Mouse (Mus musculus): ENCODE data around the gene Tenm2.
A peak's percentile ranks its signal among the peaks of the same experiment; 100 is the strongest.

Gene Tenm2

GRCm38 (mm10) chr11:36557316-36557715 is 678.4 kb downstream of the Tenm2 start:
- DNase-seq, result no peak

DNA sequence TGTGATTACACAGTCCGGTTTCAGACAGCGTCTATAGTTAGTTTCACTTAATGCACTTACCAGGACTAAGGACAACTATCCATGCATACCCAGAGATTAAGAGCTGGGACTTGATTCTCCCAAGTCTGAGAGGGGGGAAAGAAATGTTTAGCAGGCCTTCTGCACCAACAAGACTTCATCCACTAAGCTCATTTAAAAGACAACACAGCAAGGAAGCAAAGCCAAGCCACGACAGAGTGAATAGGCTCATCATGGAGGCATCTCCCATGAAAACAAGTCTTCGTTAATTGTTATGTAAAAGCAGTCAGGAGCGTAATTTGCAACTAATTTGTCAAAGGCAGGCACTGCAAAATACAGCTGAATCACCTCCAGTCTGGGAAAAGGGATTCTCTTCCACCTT is 682.5 kb downstream of the Tenm2 start:
- DNase-seq, result no peak

DNA sequence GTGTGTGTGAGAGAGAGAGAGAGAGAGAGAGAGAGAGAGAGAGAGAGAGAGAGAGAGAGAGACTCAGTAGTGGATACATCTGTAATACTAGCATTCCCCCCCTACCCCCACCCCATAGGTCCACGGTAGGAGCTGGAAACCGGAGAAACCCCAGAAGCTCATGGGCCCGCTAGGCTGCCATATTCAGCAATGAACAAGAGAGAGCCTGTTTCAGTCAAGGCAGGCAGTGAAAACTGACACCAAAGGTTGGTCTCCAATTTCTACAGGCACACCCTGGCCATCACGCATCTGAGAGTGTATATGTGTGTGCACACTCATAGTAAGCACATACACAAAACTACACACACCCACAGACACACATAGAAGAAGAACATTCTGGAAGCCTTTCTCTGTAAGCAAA is 685.1 kb downstream of the Tenm2 start:
- no peak for DNase-seq

- DNase-seq, result no peak
Observed at GRCm38 (mm10) chr11:36549398-36550139, 686.2 kb downstream of the Tenm2 start.

DNA sequence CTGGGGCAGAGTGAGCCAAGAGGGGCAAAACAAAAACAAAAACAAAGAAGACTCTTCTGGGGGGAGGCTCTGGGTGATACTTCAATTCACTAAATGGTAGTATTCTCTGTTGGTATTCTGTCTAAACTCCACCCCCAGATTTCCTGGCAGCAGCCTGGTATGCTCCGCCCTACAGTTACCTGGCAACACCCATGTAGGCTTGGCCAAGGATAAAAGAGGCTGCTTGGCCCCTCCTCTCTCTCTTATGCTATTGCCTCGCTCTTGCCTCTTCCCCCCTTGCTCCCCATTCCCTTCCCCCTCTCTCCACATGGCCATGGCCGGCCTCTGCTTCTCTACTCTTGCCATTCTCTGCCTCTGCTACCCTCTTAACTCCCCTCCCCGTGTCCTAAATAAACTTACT is 687.6 kb downstream of the Tenm2 start:
- no peak for DNase-seq

- DNase-seq, result no peak
Observed at GRCm38 (mm10) chr11:36538144-36538543, 697.6 kb downstream of the Tenm2 start.

DNA sequence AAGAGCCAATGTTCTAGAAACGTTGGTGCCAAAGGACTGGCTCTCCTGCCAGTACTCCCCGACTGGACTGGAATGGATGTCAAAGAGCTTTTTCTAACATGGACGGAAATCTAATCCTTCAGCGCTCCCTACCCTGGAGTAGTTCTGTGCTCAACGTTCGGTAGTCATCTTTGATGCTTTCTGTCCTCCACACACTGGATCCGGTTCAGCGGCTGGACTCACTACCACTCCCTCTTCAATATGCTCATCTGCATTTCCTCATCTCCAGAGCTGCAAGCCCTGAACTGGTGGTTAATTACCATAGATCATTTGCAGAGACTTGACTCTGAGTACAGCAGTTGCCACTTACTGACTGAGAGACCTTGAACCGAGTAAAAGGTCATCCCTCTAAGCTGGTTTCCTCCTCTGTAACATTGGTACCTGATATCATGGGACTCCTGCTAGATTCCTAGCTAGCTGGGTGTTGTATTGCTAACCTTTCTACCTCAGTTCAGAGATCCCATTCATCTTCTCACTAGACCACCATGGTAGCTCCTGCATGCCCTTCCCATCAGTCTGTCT is 698.1 kb downstream of the Tenm2 start:
- no peak for DNase-seq

DNA sequence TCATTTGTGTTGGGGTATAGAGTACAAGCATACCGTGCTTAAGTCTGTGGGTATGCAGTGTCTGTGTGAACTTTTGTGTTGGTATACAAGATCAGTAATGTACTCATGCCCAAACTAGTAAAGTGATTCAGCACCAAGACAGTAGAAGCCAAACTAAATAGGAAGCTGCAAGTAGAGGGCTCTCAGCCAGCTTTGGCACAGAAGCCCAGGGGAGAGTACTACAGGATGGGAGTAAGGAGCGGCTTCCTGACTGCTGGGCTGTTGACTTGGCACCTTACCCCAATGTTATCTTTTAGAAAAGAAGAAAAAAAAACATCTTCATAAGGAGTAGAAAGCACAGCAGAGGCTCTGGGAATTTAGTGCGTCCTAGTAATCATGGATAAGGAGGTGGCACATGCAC is 700.2 kb downstream of the Tenm2 start:
- peak in 1 of 2 experiments; percentile 30 for DNase-seq

GRCm38 (mm10) chr11:36531614-36532013 is 704.1 kb downstream of the Tenm2 start:
- no peak for DNase-seq

GRCm38 (mm10) chr11:36527509-36527908 is 708.3 kb downstream of the Tenm2 start:
- no peak for DNase-seq

- peak; percentile 62 to 79 for DNase-seq
Observed at GRCm38 (mm10) chr11:36526381-36526780, 709.4 kb downstream of the Tenm2 start.

DNA sequence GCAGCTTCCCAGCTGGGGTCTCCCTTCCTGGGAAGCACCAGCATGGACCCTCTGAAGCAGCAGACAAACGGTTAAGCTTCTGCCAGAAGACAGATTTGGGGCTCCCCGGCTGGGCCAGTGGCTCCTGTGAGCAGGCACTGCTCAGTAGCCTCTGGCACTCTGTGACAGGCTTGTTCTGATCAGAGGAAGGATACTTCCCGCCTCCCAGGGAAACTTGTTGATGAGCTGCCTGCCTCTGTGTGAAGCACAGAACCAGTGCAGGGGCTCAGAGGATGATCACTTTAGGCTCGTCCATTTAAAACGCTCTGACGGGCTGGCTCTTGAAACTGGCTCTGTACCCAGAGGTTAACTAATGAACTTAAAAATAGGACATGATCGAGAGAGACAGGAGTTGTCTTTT is 723.3 kb downstream of the Tenm2 start:
- DNase-seq, result no peak

DNA sequence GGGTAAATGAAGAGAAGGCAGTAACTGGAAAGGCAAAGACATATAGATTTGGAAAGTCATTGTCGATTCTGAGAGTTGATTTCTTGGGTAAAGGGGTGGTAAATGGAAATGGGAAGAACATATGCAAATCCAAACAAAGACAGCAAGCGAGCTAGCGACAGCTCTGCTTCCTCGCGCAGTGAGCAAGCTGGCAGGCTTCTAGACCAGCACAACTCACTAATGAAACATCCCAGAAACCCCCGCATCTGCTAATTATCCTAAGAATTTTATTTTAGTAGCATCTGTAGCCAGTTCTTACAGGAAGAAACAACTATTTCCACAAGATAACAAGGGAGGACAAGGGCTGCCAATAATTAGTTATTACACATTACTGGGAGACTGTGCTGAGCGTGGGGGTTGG is 727.5 kb downstream of the Tenm2 start:
- DNase-seq, result no peak

DNA sequence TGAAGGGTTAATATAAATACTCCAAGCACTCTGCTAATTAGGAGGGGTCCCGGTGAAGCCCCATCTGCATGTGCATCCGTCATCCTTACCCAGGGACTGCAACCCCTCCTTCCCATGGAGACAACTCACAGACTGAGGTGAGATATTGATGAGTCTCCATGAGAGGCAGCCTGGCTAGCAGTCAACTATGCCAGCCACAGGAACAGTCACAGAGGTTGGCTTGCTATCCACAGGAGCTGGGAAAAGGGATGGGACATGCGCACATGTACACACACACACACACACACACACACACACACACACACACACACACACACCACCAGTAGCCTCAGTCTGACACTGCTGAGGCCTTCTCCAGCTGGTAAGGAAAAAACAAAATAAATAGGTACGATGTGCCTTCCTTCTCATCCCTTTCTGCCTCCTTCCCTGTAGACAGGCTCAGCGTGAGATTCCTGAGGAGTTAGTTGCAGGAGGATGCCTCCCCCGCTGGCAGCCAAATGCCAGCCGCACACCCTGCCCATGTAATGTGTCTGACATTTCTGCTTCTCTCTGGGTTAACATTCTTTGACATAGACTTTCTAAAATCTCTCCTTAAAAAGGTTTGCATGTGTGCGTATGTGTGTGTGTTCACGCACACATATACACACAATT is 740.7 kb downstream of the Tenm2 start:
- no peak for DNase-seq

DNA sequence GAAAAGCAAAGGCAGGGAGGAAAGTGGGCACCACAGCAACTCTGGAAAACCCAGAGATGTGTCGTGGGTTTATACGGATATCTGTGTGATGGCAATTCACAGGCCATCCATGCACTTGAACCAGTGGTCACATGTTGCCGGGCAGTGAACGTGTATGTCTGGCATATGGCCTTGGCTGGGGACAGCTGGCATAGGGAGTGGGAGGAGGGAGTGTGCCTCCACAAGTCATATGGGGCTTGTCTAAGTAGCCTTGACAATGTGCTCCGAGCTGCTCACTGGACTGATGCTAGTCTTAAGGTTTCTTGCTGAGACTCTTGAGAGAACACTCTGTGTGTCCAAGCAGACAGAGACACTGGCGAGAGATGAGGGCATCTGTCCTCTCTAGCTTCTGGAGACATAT is 743.5 kb downstream of the Tenm2 start:
- DNase-seq, result no peak

- DNase-seq, result no peak
Observed at GRCm38 (mm10) chr11:36490085-36490484, 745.7 kb downstream of the Tenm2 start.

- DNase-seq, result no peak
Observed at GRCm38 (mm10) chr11:36488666-36489065, 747.1 kb downstream of the Tenm2 start.

DNA sequence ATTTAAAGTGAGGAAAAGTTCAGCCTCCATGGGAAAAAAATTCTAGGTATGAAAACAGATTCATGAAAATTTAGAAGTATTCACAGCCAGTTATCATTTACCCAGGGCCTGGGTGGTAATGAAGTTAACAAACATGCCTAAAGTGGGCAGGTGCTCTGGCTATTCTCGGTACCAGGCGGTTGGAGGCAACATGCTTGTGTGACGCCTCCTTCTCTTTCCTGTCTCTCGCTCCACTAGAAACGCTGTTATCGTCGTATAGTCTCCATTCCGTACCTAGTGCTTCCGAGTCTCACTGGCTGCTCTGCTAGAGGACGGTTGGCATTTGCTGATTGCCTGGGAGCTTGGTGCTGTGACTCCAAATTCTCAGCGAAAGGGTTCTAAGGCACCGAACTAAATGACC is 749.7 kb downstream of the Tenm2 start:
- no peak for DNase-seq

DNA sequence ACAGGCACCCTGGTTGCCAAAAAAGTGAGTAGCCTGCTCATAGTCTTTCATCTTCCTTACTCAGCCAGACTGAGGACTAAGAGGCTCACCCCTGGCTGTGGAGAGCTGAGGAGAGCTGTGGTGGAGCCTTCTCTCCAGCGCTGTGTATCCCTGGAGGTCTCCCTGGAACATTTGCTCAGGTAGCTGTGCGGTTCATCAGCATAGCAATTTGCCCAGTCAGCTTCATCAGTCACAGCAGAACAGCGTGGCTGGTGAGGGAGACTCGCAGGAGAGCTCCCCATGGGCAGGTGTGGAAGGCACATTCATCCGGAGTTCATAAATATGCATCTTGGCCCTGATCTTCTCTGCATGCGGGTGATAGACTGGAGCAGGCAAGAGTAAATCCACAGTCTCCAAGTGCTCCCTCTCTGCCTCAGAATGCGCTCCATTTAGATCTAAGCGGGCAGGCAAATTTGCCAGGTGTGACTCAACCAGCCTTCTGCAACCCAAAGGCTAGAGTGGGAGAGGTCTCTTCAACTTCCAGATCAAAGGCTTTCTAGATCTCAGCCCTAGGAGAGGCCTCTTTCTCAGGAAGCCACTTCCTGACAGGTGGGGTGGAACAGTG is 751.2 kb downstream of the Tenm2 start:
- DNase-seq, result no peak

- no peak for DNase-seq
Observed at GRCm38 (mm10) chr11:36482136-36482535, 753.6 kb downstream of the Tenm2 start.

DNA sequence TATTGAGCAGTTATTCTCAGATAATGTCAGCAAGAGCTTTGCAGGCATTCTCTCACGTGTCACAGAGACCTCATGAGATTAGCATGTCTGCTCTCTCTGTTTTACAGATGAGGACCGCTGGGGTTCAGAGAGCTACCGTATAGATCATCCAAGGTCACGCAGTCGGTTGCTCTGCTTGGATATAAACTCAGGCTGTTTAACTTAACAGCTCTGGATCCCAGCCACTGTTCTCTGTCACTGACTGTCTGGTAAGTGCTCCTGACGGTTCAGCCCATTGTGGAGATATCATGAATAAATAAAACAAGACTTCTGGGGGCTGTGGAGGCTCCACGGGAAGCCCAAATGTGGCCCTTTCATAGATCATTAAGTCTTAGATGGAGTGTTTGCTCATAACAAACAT is 754.2 kb downstream of the Tenm2 start:
- no peak for DNase-seq

GRCm38 (mm10) chr11:36481086-36481485 is 754.7 kb downstream of the Tenm2 start:
- DNase-seq, result no peak

- DNase-seq, result no peak
Observed at GRCm38 (mm10) chr11:36469811-36470551, 765.8 kb downstream of the Tenm2 start.
